Mouse (Mus musculus): Measurements from ENCODE around the gene S100a11. TPM values are rescaled to one million over a fixed set of nuclear protein-coding genes. Genes with fewer than 3 reads are reported as not detected.

S100a11 gene
- polyA plus RNA-seq, 1 experiment: not detected

DNA sequence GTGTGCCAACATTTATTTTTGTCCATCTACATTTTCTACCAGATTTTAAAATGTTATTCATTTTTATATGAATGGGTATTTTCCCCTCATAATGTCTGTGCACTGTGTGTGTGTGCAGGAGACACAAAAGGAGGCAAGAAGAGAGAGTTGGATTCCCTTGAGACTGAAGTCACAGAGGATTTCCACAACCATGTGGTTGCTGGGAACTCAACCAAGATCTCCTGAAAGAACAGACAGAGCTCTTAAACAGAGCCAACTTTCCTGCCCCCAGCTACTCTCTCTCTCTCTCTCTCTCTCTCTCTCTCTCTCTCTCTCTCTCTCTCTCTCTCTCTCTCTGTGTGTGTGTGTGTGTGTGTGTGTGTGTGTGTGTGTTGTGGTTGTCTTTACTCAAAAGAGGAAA is 21.2 kb upstream of the S100a11 start:
- no peak overlapping the region for H3K4me3 ChIP-seq (ENCODE audit: insufficient read depth, low read depth, low read length)
- H3K4me1 ChIP-seq (ENCODE audit: control insufficient read depth, insufficient read depth, low read length): no peaks in the 10 kb centered on the region
- H3K27ac ChIP-seq (ENCODE audit: insufficient read depth, low read depth, low read length): no peak overlapping the region
- TF ChIP-seq POLR2A (IDR thresholded peaks at IDR 0.05; ENCODE audit: insufficient read depth, low read depth, low read length) (no peak), CTCF (IDR thresholded peaks at IDR 0.05; ENCODE audit: insufficient read depth, low read depth, low read length) (no peak)

DNA sequence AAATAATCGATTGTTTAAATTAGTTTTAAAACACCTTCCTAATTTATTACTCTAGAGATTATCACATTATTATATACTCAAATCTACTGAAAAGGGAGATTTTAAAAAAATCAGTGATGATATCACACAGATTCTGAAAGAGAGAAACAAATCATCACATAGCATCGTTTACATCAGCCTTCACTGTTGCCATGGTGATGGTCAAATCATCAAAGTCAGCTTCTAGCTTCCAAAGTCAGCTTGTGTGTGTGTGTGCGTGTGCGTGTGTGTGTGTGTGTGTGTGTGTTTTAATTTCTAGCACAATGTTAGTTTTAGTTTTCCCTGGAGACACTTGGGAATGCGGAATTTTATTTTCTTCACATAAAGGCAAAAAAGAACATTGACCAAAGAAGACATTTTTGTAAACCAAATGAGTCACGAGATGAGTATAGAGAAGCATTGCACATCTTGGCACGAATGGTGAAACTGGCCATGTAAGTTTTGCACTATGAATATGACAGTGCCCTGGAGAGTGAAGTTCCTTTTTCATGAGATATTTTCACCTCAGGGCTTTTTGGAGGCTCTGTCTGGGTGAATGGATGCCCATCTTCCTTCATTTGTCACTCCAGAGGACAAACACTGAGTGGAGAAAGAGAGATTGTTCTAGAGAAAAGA is 15.6 kb upstream of the S100a11 start:
- 80% methylated on average over 7 of the region's 7 CpGs for WGBS
- Histone ChIP-seq H3K27ac (ENCODE audit: insufficient read depth, low read depth, low read length) (no peak overlapping the region), H3K4me1 (ENCODE audit: control insufficient read depth, insufficient read depth, low read length) (peaks cover 6% of the 10 kb centered on the region; the same call in 1 of the 2 replicates), H3K4me3 (ENCODE audit: insufficient read depth, low read depth, low read length) (no peak overlapping the region)
- TF ChIP-seq CTCF (IDR thresholded peaks at IDR 0.05; ENCODE audit: insufficient read depth, low read depth, low read length) (no peak), POLR2A (IDR thresholded peaks at IDR 0.05; ENCODE audit: insufficient read depth, low read depth, low read length) (no peak)

DNA sequence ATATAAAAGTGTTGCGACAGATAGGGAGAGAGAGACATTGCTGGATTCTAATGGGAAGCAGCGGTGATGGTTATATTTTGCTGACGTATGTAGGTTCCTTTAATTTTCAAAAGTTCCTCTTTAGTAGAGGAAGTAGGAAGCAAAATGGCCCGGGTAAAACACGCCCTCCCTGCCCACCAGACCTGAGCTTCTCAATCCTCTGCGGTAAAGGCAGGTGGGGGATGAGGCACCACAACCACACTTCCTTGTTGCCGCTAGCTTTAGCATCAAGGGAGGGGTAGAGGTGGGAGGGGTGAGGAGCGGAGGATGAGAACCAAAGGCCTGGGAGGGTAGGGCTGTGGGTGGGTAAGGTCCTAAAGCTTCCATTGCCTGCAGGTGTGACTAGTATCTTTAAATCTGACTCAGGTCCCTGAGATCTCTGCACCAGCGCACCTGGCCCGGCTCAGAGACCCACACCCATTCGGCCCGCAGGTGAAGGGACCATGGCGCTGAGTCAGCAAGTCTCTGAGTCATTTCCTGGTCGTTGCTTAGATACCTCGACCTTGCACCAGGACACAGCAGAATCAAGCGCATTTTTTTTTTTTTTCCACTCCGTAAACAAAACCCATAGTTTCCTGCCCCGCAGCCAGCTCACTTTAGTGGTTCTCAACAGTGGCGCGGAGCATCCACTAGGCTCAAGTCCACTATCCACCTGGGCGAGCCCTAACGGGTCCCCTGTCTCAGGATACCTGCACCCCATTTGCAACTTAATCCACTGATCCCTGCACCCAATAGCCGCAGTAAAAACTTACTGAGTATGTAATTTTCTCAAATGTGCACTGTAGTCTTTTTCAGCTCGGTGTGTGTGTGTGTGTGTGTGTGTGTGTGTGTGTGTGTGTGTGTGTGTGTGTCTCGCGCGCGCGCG is 14.1 kb upstream of the S100a11 start:
- Histone ChIP-seq H3K27ac (ENCODE audit: insufficient read depth, low read depth, low read length) (no peak overlapping the region), H3K4me3 (ENCODE audit: insufficient read depth, low read depth, low read length) (no peak overlapping the region), H3K4me1 (ENCODE audit: control insufficient read depth, insufficient read depth, low read length) (peaks cover 6% of the 10 kb centered on the region; the same call in 1 of the 2 replicates)
- 50% methylated on average over 30 of the region's 30 CpGs for WGBS
- TF ChIP-seq CTCF (IDR thresholded peaks at IDR 0.05; ENCODE audit: insufficient read depth, low read depth, low read length) (no peak), POLR2A (IDR thresholded peaks at IDR 0.05; ENCODE audit: insufficient read depth, low read depth, low read length) (no peak)

DNA sequence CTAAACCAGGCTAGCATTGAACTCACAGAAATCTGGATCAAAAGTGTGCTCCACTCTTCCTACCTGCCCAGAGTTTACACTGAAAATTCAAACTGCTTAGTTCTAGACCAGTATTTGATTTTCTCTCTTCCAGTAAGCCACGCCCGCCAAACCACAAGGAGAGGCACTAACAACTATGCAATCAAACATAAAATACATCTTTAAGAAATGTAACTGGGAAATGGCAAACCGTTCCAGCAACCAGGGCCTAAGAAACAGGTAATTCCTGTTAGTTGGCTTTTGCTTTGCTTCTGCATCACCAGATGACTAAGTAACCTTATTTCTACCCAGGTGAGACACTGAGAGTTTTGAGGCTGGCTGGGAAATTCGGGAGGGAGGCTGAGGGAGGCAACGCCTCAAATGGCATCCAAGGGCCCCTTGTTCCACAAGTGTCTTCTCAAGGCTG is 13.4 kb upstream of the S100a11 start:
- Histone ChIP-seq H3K27ac (ENCODE audit: insufficient read depth, low read depth, low read length) (no peak overlapping the region), H3K4me3 (ENCODE audit: insufficient read depth, low read depth, low read length) (no peak overlapping the region), H3K4me1 (ENCODE audit: control insufficient read depth, insufficient read depth, low read length) (peaks cover 6% of the 10 kb centered on the region; the same call in 1 of the 2 replicates)
- WGBS: 79% methylated on average over 5 of the region's 5 CpGs
- TF ChIP-seq POLR2A (IDR thresholded peaks at IDR 0.05; ENCODE audit: insufficient read depth, low read depth, low read length) (no peak), CTCF (IDR thresholded peaks at IDR 0.05; ENCODE audit: insufficient read depth, low read depth, low read length) (no peak)

DNA sequence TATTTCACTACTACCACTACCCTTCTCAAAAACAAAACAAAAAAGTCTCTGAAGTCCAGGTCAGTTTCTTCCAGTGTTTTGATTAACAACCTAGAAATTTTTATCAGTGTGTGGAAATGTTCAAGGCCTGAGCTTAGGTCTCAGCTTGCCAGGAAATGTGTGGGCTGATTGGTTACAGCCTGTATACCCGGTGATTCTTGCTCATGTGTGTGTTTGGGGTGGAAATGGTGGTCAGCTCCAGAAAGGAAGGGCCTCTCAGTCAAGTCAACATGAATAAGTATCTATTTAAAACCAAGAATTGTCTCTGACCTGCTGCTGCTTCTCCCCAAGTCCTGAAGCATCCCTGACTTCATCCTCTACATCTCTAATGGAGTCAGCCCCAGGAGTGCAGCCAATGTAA is 11.0 kb upstream of the S100a11 start:
- Histone ChIP-seq H3K4me3 (ENCODE audit: insufficient read depth, low read depth, low read length) (no peak overlapping the region), H3K27ac (ENCODE audit: insufficient read depth, low read depth, low read length) (no peak overlapping the region), H3K4me1 (ENCODE audit: control insufficient read depth, insufficient read depth, low read length) (peaks cover 6% of the 10 kb centered on the region; the same call in 1 of the 2 replicates)
- 79% methylated on average over 1 of the region's 1 CpGs for WGBS
- TF ChIP-seq POLR2A (IDR thresholded peaks at IDR 0.05; ENCODE audit: insufficient read depth, low read depth, low read length) (no peak), CTCF (IDR thresholded peaks at IDR 0.05; ENCODE audit: insufficient read depth, low read depth, low read length) (no peak)

DNA sequence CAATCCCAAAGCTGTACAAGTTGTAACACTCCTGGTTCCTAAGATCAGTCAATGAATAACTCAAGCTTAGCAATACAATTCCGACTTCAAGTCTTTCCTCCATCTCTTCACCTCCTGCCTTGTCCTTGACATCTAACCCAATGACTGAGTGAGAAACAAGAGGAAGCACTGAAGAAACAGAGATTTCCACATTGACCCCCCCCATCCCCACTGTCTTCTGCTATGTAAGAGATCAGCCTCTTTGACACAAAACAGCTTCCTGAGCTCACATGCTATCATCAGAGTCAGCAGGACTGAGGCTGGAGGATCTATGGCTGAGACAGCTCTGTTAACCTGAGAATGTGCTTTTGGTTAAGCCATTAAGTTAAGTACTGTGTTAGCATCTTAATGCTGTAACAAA is 9.3 kb upstream of the S100a11 start:
- no peak for TF ChIP-seq CTCF (IDR thresholded peaks at IDR 0.05; ENCODE audit: insufficient read depth, low read depth, low read length)
- TF ChIP-seq POLR2A (IDR thresholded peaks at IDR 0.05; ENCODE audit: insufficient read depth, low read depth, low read length): no peak
- no peak overlapping the region for H3K27ac ChIP-seq (ENCODE audit: insufficient read depth, low read depth, low read length)
- H3K4me1 ChIP-seq (ENCODE audit: control insufficient read depth, insufficient read depth, low read length): peaks cover 5% of the 10 kb centered on the region; the same call in 1 of the 2 replicates
- 90% methylated on average over 1 of the region's 1 CpGs for WGBS
- H3K4me3 ChIP-seq (ENCODE audit: insufficient read depth, low read depth, low read length): no peak overlapping the region

DNA sequence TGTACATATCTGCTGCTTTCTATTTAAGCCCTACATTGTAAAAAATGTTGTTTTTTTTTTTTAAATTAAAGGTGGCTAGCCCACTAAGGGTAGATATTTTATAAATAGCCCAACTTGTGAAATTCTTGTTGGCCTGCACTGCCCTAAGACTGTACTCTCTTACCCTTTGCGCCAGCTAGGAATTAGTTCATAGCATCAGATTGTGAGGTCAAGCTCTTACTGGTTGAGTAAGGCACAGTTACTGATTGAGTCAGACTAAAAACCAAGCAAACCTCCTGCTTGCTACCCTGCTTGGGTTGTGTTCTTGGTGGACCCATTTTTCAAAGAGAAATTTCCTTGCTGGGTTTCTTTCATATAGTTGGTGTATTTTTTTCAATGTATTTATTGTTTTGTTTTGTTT is 8.5 kb upstream of the S100a11 start:
- Histone ChIP-seq H3K27ac (ENCODE audit: insufficient read depth, low read depth, low read length) (no peak overlapping the region), H3K4me1 (ENCODE audit: control insufficient read depth, insufficient read depth, low read length) (no peaks in the 10 kb centered on the region), H3K4me3 (ENCODE audit: insufficient read depth, low read depth, low read length) (no peak overlapping the region)
- 95% methylated on average over 1 of the region's 1 CpGs for WGBS
- no peak for TF ChIP-seq POLR2A (IDR thresholded peaks at IDR 0.05; ENCODE audit: insufficient read depth, low read depth, low read length)
- TF ChIP-seq CTCF (IDR thresholded peaks at IDR 0.05; ENCODE audit: insufficient read depth, low read depth, low read length): no peak

DNA sequence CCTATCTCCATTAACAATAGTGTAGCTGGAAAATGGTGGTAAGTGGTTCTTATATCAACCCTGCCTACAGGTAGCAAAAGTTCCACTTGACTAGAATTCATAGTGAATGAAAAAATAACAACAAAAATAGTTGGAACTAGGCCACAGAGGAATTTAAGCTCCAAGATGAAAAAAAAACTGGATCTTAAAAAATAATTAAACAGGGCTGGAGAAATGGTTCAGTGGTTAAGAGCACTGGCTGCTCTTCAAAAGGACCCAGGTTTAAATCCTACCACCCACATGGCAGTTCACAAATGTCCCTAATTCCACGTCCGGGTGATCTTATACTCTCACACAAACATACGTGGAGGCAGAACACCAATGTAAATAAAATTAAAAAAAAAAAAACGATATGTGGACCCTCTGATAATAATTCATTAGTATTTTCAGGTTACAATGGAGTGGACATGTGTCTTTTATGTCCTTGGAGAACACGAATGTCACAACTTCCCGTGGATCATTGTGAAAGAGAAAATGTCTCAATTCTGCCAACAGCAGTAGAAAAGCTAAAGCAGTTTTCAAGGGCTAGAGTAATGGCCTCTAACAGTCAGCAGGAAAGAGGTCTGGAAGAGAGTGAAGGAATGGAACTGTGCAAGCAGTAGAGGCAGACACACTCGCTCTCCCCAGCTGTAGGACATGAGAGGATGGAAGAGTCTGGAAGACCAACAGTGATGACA is 7.7 kb upstream of the S100a11 start:
- WGBS: 74% methylated on average over 7 of the region's 7 CpGs
- no peaks in the 10 kb centered on the region for H3K4me1 ChIP-seq (ENCODE audit: control insufficient read depth, insufficient read depth, low read length)
- H3K4me3 ChIP-seq (ENCODE audit: insufficient read depth, low read depth, low read length): no peak overlapping the region
- H3K27ac ChIP-seq (ENCODE audit: insufficient read depth, low read depth, low read length): no peak overlapping the region
- no peak for TF ChIP-seq POLR2A (IDR thresholded peaks at IDR 0.05; ENCODE audit: insufficient read depth, low read depth, low read length)
- TF ChIP-seq CTCF (IDR thresholded peaks at IDR 0.05; ENCODE audit: insufficient read depth, low read depth, low read length): no peak
